Mouse (Mus musculus) induced T-regulatory cell, adult 2 months (primary cell): Measurements from ENCODE around the gene Sumo2.
"Not testable (repeated sequence)": the region's sequence is repeated elsewhere in the genome, so short reads cannot be mapped to it uniquely, and the experiment has no call there.

ENCODE experiments used
- DNase-seq: peaks from one replicate; pipeline ENCODE4 v3.0.0-alpha.2; 2012; ENCODE audit warnings: low read depth

Gene Sumo2

DNA sequence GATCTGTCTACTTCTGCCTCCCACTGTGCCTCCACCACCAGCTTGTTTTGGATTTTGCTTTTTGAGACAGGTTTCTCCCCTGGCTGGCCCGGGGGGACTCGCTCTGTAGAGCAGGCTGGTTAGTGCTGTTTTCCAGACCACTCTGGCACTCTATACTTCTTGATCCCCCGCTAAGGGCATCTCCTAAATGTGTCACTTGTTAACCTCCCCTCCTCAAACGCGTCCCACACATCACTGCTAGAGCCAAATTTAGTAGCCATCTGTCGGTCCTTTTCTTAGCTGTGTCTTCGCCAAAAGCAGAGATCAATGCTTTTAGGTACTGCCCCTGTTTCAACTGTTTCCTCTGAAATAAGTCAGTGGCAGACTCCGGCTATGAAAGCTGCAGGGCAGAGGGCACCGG, 17.4 kb downstream of the Sumo2 start:
- no peak for DNase-seq

DNA sequence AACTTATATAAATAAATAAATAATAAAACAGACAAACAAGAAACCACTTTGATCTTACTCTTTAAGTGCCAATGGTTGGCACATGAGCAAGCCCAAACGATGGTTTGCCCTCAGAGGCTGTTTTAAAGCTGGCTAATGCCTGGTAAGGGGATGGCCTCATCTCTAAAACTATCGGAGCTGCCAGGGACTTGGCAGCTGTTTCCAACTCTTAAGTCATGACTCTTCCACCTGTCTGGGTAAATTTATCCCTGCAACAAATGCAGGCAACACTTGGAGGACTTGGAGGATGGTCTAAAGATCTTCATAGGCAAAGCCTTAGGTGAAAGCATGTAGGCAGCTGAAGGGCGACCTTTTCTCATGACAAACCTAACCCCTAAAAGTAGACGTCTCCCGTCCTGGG, 19.1 kb downstream of the Sumo2 start:
- no peak for DNase-seq

DNA sequence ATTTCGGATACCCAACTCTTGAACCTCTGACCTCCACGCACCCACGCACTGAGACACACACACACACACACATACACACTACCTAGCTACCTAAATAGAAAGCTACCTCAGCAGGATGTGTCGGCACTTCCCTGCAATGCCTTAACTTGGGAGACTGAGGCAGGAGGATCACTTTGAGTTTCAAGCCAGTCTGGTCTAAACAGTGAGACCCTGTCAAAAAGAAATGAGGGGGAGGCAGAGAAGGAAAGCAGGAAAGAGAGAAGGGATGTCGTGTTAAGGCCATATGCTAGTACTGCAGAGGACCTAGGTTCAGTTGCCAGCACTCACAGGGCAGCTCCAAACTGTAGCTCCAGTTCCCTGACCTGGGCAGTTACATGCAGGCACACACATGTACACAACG, 21.1 kb downstream of the Sumo2 start:
- DNase-seq: peak; percentile 56

DNA sequence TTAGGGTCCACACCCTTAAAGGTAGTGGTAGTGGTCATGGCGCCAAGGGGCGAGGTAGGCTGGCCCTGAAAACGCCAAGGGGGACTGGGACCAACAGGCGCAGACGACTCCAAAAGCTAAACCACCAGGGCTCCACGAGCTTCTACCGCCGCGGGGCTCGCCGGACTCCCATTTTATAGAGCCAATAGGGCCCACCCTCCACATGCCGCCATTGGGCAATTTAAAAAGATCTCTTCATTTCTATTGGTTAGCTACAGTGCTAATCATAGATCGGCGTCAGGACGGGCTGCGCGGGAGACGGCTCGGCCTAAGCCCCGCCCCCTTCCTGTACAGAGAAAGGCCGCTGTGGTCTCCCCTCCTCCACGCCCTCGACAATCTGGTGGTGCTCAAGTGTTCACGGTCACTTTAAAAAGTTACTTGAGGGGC, 21.8 kb downstream of the Sumo2 start, which contains the start of gene Jpt1:
Gene Jpt1 (minus strand): TSS at position 150 of the 426 bp plus-strand sequence.
- DNase-seq: peak; percentile 99

DNA sequence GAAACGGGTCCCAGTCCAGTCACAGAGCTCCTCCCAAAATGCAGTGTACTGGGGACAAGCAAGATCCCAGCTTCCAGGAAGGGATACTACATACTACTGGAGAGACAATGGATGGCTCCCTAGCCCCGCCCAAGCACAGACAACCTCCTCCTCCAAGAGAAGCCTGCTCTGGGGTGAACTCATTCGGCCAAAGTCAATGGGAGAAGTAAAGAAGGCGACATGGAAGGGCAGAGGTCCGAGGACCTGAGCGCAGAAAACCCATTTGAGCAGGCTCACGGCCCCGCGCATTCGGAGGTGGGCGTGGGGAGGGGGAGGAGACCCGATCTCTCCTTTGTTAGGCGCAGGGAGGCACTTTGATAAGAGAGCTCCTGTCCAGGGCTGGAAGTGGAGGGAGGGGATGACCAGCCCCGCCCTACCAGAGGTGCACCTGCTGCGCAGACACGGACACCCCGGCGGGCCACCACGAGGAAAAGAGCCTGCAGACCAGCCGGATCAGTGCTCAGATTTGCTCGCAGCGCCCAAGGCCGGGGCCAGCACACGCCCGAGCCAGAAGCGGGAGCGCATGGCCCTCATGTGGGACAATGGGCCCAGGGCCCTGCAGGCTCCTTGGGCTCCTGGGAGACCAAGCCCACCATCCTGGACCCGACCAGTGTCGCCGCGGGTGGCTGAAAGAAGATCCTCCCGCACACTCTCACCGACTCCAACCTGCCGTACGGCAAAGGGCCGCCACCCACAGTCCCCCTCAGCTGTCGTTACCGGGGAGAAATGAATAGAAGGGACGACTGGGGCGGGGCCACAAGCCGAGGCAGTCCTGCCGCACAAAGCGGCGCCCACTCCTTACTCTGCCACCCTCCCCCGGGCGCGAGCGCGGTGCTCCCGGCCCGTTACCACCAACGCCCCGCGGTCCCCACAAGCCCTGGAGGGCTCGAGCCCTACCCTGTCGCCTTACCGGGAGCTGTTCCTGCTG, 22.5 kb downstream of the Sumo2 start:
- peak; percentile 67 for DNase-seq

DNA sequence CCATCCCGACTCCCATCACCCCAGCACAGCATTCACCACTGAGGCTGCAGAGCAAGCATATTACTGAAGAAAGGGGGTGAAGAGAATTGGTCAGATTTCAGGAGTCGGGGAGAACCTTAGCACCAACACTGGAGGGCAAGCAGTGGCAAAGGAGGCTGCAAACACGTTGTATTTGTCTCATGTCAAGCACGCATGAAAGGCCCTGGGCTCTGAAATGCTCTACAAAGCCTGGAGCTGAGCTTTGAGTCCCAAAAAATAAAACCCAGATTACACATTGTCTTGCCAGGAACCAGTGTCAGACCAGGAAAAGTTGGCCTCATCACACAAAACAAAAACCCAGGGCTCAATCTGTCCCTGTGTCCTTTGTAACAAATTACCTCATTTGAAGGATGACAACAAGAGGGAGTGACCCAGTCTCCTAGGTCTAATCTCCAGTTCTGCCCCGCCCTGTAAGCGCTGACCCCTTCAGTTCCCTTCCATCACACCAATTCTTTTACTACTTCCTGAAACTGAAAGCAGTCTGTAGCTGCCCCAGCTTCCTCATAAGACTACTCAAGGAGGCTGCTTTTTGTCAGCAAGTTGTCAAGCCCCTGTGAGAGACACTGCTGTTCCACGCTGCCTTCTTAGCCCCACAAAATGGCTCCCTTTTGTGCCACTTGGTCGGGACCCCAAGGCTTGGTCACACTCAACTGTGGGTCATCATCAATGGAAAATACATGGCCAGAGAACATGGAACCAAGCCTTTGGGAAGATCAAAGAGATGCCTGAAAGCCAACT, 23.5 kb downstream of the Sumo2 start:
- DNase-seq: peak; percentile 79

DNA sequence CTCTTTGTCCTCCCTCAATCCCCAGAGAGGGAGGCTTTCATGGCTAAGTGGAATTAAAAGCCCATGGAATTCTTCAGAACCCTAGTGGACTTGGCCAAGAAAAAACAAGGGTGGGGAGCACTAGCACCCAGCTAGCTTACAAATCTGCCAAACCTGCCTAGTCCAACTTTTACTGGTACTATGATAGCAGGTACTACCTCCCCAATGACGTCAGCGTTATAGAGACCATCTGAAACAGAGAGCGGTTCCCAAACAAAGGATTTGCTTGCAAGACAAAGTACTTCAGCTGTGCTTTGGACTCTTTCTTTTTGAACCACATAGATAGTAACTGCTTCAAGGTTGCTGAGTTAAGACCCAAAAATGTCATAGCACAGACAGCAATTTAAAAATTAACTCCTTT, 24.1 kb downstream of the Sumo2 start:
- DNase-seq: peak; percentile 56

DNA sequence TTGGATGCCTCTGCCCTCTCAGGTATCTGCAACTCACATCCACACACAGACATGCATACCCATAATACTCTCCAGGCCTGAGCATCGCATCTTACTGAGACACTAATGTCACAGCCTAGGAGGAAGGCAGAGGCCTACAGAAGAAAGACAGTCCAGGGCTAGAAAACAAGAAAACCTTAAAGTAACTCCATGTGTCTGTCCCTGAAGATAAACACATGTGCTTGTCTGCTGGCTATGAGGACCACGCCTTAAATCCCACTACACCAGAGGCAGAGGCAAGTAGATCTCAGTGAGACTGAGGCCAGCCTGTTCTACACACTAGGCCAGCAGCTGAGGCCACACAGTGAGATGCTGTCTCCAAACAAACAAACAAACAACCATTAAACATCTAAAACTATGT, 25.0 kb downstream of the Sumo2 start:
- DNase-seq: no peak

DNA sequence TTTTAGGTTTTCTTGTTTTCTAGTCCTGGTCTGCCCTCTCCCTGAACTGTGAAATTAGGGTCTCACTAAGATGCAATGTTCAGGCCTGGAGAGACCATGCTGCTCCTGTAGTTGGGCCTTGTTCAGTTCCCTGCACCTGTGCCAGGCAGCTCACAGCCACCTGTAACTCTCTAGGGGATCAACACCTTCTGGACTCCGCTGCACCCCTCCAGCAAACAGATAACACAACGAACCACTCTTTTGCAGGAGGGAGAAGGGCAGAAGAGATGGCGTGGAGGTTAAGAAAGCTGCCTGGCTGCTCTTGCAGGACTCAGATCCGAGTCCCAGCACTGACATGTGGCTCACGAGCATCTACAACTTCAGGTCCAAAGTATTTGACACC, 25.6 kb downstream of the Sumo2 start:
- no peak for DNase-seq

DNA sequence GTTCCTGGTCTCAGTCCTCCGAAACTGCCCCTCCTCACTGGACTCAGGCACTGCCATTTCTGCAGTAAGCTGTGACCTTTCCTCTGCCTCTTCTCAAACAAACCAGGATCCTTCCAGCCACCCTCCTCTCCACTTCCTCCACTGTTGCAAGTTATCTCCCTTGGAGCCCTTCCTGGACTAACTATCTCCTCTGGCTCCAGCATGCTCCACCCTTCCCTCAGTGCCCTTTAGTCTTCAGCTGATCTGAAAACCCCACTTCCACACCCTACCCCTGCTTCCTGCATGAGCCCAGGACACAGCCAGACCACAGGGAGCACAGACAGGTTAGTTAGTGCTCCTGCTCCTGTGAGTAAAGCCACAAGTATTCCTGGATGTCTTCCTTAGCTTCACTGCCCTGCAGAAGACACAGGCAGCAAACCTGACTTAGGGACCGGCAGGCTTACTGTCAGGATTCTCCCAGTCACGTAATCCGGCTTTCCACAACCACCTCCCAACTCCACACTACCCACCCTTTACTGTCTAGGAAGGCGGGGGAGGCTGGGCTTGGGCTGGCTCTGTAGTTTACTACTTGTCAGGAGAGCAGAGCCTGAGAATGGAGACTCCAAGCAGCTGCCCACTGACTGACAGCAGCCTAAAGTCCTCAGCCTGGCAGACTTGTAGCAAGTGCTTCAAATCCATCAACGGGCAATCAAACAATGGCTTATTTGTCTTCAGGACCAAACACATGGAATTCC, 26.1 kb downstream of the Sumo2 start:
- DNase-seq: peak; percentile 33

DNA sequence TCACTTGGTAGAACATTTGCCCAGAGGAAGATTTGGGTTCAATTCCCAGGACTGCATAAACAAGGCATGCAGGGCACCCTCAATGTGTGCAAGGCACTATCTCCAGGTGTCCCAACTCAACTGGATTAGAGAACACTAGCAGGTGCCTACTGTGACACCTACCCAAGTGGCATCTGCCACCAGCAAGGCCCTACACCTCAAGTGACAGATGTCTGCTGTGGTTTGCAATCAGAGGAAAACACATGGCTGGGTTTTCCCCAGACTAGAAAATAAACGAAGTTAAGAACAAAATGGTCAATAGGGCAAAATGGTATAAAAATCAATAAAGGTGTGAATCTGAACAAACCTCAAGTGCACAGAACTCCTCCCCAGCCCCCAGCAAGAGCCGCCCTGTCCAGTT, 28.0 kb downstream of the Sumo2 start:
- peak; percentile 80 for DNase-seq

DNA sequence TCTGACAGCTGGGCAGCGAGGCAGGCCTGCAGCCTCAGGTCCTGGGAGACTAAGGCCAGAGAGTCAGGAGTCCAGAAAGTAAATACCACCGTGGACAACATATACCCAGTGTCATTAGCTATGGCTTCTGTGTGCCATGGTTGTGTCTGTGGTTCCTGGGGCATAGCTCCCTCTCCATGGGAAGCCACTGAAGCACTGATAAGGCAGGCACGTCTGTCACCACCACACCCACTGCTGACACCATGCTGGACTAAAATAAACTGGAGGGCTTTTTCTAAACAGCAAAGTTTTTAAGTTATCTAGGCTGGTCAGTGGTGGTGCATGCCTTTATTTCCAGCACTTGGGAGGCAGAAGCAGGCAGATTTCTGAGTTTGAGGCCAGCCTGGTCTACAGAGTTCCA, 29.5 kb downstream of the Sumo2 start:
- no peak for DNase-seq

DNA sequence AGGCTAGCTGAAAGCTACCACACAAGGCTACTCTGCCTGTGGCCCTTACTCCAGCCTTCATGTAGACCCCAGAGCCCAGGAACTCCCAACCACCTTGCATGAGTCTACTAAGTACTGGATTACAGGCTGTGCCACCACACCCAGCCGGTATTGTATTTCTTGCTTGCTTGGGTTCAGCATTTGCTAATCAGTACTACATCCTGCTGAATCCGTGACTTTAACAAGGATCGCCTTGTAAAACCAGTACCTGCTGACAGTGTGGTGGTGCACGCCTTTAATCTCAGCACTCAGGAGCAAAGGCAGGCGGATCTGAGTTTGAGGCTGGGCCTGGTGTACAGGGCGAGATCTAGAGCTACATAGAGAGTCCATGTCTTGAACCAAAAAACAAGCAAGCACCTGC, 33.4 kb downstream of the Sumo2 start:
- no peak for DNase-seq

DNA sequence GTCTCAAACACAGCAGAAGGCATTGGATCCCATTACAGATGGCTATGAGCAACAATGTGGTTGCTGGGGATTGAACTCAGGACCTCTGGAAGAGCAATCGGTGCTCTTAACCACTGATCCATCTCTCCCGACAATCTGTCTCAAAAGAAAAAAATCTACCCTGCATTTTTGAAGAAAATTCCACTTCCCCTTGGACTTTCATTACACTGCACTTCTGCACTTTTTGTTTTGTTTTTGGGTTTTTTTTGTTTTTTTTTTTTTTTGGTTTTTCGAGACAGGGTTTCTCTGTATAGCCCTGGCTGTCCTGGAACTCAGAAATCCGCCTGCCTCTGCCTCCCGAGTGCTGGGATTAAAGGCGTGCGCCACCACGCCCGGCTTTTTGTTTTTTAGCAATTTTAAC, 39.5 kb downstream of the Sumo2 start:
- not testable (repeated sequence) for DNase-seq

DNA sequence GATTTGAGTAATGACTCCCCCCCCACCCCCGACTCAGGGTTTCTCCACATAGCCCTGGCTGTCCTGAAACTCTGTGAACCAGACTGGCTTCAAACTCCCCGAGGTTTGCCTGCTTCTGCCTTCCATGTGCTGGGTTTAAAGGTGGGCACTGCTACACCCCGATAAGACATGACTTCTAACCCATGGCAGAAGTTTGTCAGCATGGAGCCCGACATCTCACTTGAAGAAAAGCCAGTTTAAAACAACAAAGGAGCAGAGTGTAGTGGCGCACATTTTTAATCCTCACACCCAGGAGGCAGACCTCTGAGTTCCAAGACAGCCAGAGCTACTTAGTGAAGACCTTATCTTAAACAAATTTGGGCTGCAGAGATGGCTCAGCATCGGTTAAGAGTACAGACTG, 43.7 kb downstream of the Sumo2 start:
- DNase-seq: no peak

DNA sequence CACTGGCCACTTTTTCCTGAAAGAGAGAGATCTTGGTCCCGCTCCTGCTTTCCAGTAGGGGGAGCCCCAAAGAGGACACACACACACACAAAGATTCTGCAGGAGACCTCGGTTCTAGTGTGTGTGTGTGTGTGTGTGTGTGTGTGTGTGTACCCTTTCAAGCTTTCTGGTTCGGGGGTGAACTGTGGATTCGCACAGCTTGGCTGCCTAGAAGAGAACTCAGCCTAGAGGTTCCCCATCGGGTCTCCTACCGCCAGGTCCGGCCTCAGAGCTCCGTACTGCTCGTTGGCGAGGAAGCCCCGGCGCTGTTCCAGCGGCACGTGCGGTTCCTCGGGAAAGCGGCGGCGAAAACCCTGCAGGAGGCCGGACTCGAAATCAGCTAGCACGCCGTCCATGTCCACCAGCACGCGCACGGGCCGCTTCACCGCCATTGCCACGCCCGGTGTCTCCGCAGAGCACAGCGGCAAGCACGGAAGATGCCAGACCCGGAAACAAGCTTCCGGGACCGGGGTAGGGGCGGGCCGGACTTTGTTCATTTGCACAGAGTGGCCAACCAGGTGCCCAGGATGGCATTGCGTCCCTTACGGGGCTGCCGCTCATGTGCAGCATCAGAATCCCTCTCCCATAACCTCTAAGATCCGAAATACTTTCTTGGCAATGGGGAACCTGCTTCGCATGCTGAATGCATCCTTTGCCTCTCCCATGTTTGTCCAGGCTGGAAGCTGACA, 44.6 kb downstream of the Sumo2 start, which contains the start of gene Nt5c:
Gene Nt5c (minus strand): TSS at position 507 of the 728 bp plus-strand sequence.
- DNase-seq: peak; percentile 93

DNA sequence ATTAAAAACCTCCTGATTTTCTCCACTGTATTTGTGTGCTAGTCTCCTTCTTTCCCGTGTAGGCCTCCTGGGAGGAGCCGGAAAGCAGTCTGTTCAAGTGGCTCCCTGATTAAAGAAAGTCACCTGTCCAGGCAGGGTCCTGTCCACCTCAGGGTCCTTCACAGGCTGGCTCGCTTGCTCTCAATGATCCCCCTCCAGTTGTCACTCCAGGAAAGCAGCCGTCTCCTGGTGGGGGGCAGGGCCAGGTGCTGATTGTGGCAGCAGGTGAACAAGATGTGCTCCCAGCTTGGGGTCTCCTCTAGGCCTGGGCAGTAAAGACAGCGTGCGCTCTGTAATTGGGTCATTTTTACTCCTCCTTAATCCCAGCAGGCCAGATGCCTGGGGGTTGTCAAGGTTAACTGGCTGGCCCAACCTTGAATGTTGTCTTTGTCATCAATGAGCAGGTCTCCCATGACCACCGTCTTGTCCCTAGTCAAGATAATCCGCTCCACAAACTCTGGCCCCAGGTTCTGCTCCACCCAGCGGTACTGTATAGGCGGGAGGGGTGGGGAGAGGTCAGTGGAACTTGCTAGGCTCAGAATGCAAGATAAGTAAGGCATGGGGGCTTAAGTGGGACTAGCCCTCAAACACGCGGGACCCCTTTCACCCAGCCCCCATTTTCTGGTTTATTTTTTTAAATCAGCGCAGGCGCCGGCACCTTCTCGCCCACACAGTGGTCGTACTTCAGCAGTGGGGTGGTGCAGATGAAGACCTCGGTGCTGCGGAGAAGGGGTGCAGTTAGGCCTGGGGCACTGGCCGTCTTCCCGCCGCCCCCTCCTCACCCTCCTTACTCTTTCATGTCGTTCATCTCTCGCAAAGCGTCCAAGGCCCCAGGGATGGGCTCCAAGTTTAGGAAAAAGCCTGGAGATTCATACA, 45.4 kb downstream of the Sumo2 start:
- peak; percentile 25 for DNase-seq

DNA sequence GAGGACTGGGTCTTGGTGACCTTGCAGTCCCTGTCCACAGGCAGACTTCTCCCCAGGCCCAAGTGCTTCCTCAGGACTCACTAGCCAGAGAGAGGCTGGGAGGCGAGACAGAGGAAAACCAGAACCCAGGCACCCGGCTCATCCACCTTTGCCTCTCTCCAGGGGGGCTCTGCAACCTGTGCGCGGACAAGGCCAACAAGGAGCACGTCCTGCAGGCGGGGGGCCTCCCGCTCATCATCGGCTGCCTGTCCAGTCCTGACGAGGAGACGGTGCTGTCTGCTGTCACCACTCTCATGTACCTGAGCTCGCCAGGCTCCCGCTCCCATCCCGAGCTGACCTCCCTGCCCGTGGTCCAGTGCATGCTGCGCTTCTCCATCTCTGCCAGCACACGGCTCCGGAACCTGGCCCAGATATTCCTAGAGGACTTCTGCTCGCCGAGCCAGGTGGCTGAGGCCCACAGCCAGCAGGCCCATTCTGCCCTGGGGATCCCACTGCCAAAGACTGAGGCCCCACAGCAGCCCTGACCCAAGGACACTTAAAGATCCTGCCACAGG, 47.4 kb downstream of the Sumo2 start:
- DNase-seq: no peak

DNA sequence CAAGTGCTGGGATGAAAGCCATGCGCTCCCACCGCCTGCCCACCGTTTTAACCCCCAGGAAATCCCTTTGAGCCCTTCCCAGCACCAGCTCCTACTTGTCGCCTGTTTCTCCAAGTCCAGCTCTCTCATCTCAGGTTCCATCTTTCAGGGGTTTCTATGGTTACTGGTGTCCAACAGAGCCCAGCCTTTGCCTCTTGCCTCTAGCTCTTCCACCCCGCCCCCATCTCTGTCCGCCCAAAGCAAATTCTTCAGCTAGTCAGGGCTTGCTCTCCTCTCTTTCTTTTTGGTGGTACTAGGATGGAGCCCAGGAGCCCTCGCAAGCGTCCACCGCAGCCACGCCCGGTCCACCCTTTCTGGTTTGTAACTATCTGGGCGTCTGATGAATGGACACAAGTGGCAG, 50.9 kb downstream of the Sumo2 start:
- DNase-seq: no peak

DNA sequence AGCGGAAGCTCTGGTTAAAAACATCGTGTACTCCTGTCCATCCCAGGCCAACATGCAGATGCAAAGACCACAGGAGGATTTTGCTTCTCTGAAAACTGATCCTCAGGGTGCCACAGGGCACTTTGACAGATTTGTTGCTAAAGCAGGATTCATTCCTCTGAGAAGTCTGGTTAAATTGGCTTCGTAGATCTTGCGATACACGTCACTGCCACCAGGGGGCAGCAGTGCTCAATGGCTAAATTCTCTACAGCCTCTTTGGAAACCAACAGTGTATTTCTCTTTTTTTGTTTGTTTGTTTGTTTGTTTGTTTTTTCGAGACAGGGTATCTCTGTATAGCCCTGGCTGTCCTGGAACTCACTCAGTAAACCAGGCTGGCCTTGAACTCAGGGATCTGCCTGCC, 52.4 kb downstream of the Sumo2 start:
- DNase-seq: peak; percentile 93
